Mouse (Mus musculus) forelimb bud, embryonic 11.5 days (tissue): ENCODE results near the gene Mzf1.

Experiments
- DNase-seq: peaks from one replicate; pipeline ENCODE4 v3.0.0-alpha.2; 2012; ENCODE audit warnings: low read depth, low spot score

Mzf1 gene

GRCm38 (mm10) chr7:13003380-13003779 is 51.2 kb downstream of the Mzf1 start:
- no peak for DNase-seq

- DNase-seq: no peak
These were observed 53.0 kb downstream of the Mzf1 start for GRCm38 (mm10) chr7:13001584-13001983.

- DNase-seq: no peak
These were observed 55.7 kb downstream of the Mzf1 start, which contains the start of gene Trim28 for GRCm38 (mm10) chr7:12998851-12999250. Gene Trim28, plus strand, starts transcription at chr7:12999114.

GRCm38 (mm10) chr7:12998053-12998452 is 56.5 kb downstream of the Mzf1 start, which contains the start of gene Slc27a5:
Gene Slc27a5, minus strand, starts transcription at chr7:12998192.
- no peak for DNase-seq

GRCm38 (mm10) chr7:12997230-12997629 is 57.3 kb downstream of the Mzf1 start:
- DNase-seq: no peak

- DNase-seq: no peak
These were observed 58.7 kb downstream of the Mzf1 start for GRCm38 (mm10) chr7:12995862-12996261.

- no peak for DNase-seq
These were observed 61.4 kb downstream of the Mzf1 start for GRCm38 (mm10) chr7:12993148-12993547.
